Mouse (Mus musculus): Measurements from ENCODE around the gene Psmd12. TPM values are rescaled to one million over a fixed set of nuclear protein-coding genes. Genes with fewer than 3 reads are reported as not detected.

Psmd12 gene
- polyA plus RNA-seq, 1 experiment from 2014 or later, result 78.8 TPM

- no peak for DNase-seq
- Histone ChIP-seq H3K27me3 (ENCODE audit: insufficient read depth, low read length) (no peaks in the 10 kb centered on the region), H3K4me3 (ENCODE audit: low read depth, low read length) (no peak overlapping the region), H3K36me3 (replicated peaks; ENCODE audit: insufficient read depth, low read length) (no peaks in the 10 kb centered on the region), H3K9me3 (ENCODE audit: low read length) (no peaks in the 10 kb centered on the region), H3K9ac (replicated peaks) (no peak overlapping the region), H3K4me2 (ENCODE audit: low read depth, low read length) (no peak overlapping the region), H3K4me1 (ENCODE audit: insufficient read depth) (peaks cover 29% of the 10 kb centered on the region), H3K27ac (ENCODE audit: low read depth) (peak overlapping the region; percentile 30)
- TF ChIP-seq EP300 (IDR thresholded peaks at IDR 0.05; ENCODE audit: low read depth) (no peak), CTCF (IDR thresholded peaks at IDR 0.05; ENCODE audit: low read depth) (no peak)
- whole genome bisulfite sequencing (ENCODE audit: insufficient replicate concordance), result 69% methylated on average over 12 of the region's 12 CpGs
- no peak for ATAC-seq
Observed at GRCm38 (mm10) chr11:107443121-107444095, 35.9 kb upstream of the Psmd12 start.

GRCm38 (mm10) chr11:107445683-107446082, 33.6 kb upstream of the Psmd12 start:
- DNase-seq (no peak), ATAC-seq (no peak)
- WGBS (ENCODE audit: insufficient replicate concordance), result 76% methylated on average over 3 of the region's 3 CpGs
- H3K4me3 ChIP-seq (ENCODE audit: low read depth, low read length), result no peak overlapping the region
- no peak overlapping the region for H3K9ac ChIP-seq (replicated peaks)
- no peaks in the 10 kb centered on the region for H3K36me3 ChIP-seq (replicated peaks; ENCODE audit: insufficient read depth, low read length)
- no peaks in the 10 kb centered on the region for H3K9me3 ChIP-seq (ENCODE audit: low read length)
- H3K4me2 ChIP-seq (ENCODE audit: low read depth, low read length), result no peak overlapping the region
- peaks cover 52% of the 10 kb centered on the region for H3K4me1 ChIP-seq (ENCODE audit: insufficient read depth)
- no peak for TF ChIP-seq CTCF (IDR thresholded peaks at IDR 0.05; ENCODE audit: low read depth)
- no peak for TF ChIP-seq EP300 (IDR thresholded peaks at IDR 0.05; ENCODE audit: low read depth)
- no peaks in the 10 kb centered on the region for H3K27me3 ChIP-seq (ENCODE audit: insufficient read depth, low read length)
- H3K27ac ChIP-seq (ENCODE audit: low read depth), result no peak overlapping the region

GRCm38 (mm10) chr11:107446650-107447049, 32.6 kb upstream of the Psmd12 start:
- H3K4me3 ChIP-seq (ENCODE audit: low read depth, low read length), result no peak overlapping the region
- no peaks in the 10 kb centered on the region for H3K9me3 ChIP-seq (ENCODE audit: low read length)
- H3K9ac ChIP-seq (replicated peaks), result no peak overlapping the region
- peak overlapping the region; percentile 36 for H3K4me2 ChIP-seq (ENCODE audit: low read depth, low read length)
- TF ChIP-seq CTCF (IDR thresholded peaks at IDR 0.05; ENCODE audit: low read depth) (no peak), EP300 (IDR thresholded peaks at IDR 0.05; ENCODE audit: low read depth) (no peak)
- no peaks in the 10 kb centered on the region for H3K27me3 ChIP-seq (ENCODE audit: insufficient read depth, low read length)
- 36% methylated on average over 6 of the region's 6 CpGs for WGBS (ENCODE audit: insufficient replicate concordance)
- peaks cover 58% of the 10 kb centered on the region for H3K4me1 ChIP-seq (ENCODE audit: insufficient read depth)
- H3K27ac ChIP-seq (ENCODE audit: low read depth), result peak overlapping the region; percentile 46; the same call in 1 of the 2 replicates
- no peaks in the 10 kb centered on the region for H3K36me3 ChIP-seq (replicated peaks; ENCODE audit: insufficient read depth, low read length)
- ATAC-seq (no peak), DNase-seq (no peak)

GRCm38 (mm10) chr11:107447349-107447748, 31.9 kb upstream of the Psmd12 start:
- Histone ChIP-seq H3K36me3 (replicated peaks; ENCODE audit: insufficient read depth, low read length) (no peaks in the 10 kb centered on the region), H3K4me1 (ENCODE audit: insufficient read depth) (peaks cover 61% of the 10 kb centered on the region), H3K4me2 (ENCODE audit: low read depth, low read length) (peak overlapping the region; percentile 36), H3K9ac (replicated peaks) (0 out of 2 replicates have a peak overlapping the region, but pooled peaks have one; percentile 5), H3K9me3 (ENCODE audit: low read length) (no peaks in the 10 kb centered on the region), H3K27me3 (ENCODE audit: insufficient read depth, low read length) (no peaks in the 10 kb centered on the region), H3K27ac (ENCODE audit: low read depth) (peak overlapping the region; percentile 58), H3K4me3 (ENCODE audit: low read depth, low read length) (no peak overlapping the region)
- TF ChIP-seq EP300 (IDR thresholded peaks at IDR 0.05; ENCODE audit: low read depth) (no peak), CTCF (IDR thresholded peaks at IDR 0.05; ENCODE audit: low read depth) (no peak)
- 37% methylated on average over 5 of the region's 5 CpGs for WGBS (ENCODE audit: insufficient replicate concordance)
- ATAC-seq (peak; percentile 74), DNase-seq (peak; percentile 52)

- H3K9me3 ChIP-seq (ENCODE audit: low read length), result no peaks in the 10 kb centered on the region
- H3K27me3 ChIP-seq (ENCODE audit: insufficient read depth, low read length), result no peaks in the 10 kb centered on the region
- DNase-seq, result no peak
- H3K4me1 ChIP-seq (ENCODE audit: insufficient read depth), result peaks cover 61% of the 10 kb centered on the region
- 0 out of 2 replicates have a peak overlapping the region, but pooled peaks have one; percentile 5 for H3K9ac ChIP-seq (replicated peaks)
- no peak overlapping the region for H3K4me3 ChIP-seq (ENCODE audit: low read depth, low read length)
- WGBS (ENCODE audit: insufficient replicate concordance), result 78% methylated on average over 9 of the region's 9 CpGs
- H3K36me3 ChIP-seq (replicated peaks; ENCODE audit: insufficient read depth, low read length), result no peaks in the 10 kb centered on the region
- no peak for ATAC-seq
- H3K4me2 ChIP-seq (ENCODE audit: low read depth, low read length), result peak overlapping the region; percentile 36
- H3K27ac ChIP-seq (ENCODE audit: low read depth), result peak overlapping the region; percentile 58
- TF ChIP-seq EP300 (IDR thresholded peaks at IDR 0.05; ENCODE audit: low read depth), result no peak
- TF ChIP-seq CTCF (IDR thresholded peaks at IDR 0.05; ENCODE audit: low read depth), result no peak
Observed at GRCm38 (mm10) chr11:107447915-107448314, 31.4 kb upstream of the Psmd12 start.

GRCm38 (mm10) chr11:107449169-107449910, 29.9 kb upstream of the Psmd12 start:
- Histone ChIP-seq H3K27me3 (ENCODE audit: insufficient read depth, low read length) (no peaks in the 10 kb centered on the region), H3K9ac (replicated peaks) (peak overlapping the region; percentile 35; the same call in 1 of the 2 replicates), H3K4me3 (ENCODE audit: low read depth, low read length) (peak overlapping the region; percentile 1), H3K4me2 (ENCODE audit: low read depth, low read length) (peak overlapping the region; percentile 58), H3K36me3 (replicated peaks; ENCODE audit: insufficient read depth, low read length) (0 out of 2 replicates have a peak, but pooled peaks cover 4% of the 10 kb centered on the region), H3K4me1 (ENCODE audit: insufficient read depth) (peaks cover 57% of the 10 kb centered on the region), H3K9me3 (ENCODE audit: low read length) (no peaks in the 10 kb centered on the region), H3K27ac (ENCODE audit: low read depth) (peak overlapping the region; percentile 70)
- ATAC-seq, result peak; percentile 75
- 0 out of 2 replicates have a peak, but pooled peaks have one; percentile 3 for TF ChIP-seq CTCF (IDR thresholded peaks at IDR 0.05; ENCODE audit: low read depth)
- TF ChIP-seq EP300 (IDR thresholded peaks at IDR 0.05; ENCODE audit: low read depth), result peak; percentile 30; the same call in 1 of the 2 replicates
- WGBS (ENCODE audit: insufficient replicate concordance), result 54% methylated on average over 17 of the region's 17 CpGs
- peak; percentile 57 for DNase-seq
